Mouse (Mus musculus): ENCODE data around the gene 1700028K03Rik. TPM values are rescaled to one million over a fixed set of nuclear protein-coding genes. Genes with fewer than 3 reads are reported as not detected.

1700028K03Rik gene
- polyA plus RNA-seq (2015; fragmentation: Nextera tagmentation; extraction: Ambion mirVana), result 0.19 and 0.29 TPM in 2 replicates

DNA sequence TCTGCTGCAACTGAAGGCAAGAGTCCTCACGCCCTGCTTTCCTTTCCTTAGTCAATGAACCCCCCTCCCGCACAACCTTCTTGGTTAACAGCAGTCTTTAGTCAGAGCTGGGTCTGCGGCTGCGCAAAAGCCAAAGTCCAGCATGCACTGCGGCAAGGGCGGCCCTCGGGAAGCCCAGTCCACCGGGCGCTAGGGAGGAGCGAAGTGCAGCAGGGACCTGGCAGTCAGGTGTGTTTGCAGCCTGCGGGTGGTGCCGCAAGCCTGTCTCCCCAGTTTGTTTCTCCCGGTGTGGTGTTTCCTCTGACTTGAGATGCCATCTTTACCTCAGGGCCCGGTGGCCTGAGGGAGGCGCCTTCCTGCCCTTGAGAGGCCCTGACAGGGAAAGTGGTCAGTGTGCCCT is at the start of gene 1700028K03Rik:
Gene 1700028K03Rik (plus strand): TSS at position 129 of the 400 bp plus-strand sequence.
- no peak within 1 kb of the TSS for H3K4me3 ChIP-seq (ENCODE audit: low read length)
- no peaks in the 10 kb centered on the region for H3K4me1 ChIP-seq (ENCODE audit: control insufficient read depth, insufficient read depth, low read depth, low read length)
- H3K9me3 ChIP-seq (ENCODE audit: control insufficient read depth, low read length), result no peaks in the 10 kb centered on the region
- no peak within 1 kb of the TSS for H3K4me2 ChIP-seq (ENCODE audit: low read length)
- no peak within 1 kb of the TSS for H3K9ac ChIP-seq (ENCODE audit: low read depth, low read length)
- WGBS, result 77% methylated on average over 15 of the region's 15 CpGs
- no peaks in the 10 kb centered on the region for H3K27me3 ChIP-seq (replicated peaks; ENCODE audit: control insufficient read depth, insufficient read depth, low read length)
- H3K36me3 ChIP-seq (ENCODE audit: control insufficient read depth, insufficient read depth, low read length), result no peaks in the 10 kb centered on the region
- no peak for ATAC-seq
- H3K27ac ChIP-seq (ENCODE audit: low read depth, low read length), result no peak within 1 kb of the TSS

DNA sequence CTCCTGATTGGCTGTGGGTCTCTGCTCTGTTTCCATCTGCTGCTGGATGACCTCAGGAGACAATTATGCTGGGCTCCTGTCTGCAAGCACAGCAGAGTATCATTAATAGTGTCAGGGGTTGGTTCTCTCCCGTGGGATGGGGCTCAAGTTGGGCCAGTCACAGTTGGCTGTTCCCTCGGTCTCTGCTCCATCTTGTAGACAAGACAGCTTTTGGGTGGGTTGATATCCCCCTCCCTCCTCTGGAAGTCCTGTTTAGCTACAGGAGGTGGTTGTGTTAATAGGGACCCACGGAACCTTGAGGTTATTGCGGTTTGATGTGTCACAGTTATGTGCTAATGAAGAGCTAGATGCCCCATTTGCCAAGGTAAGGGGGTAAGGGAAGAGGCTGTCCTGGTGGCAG is 45.5 kb upstream of the 1700028K03Rik start:
- ATAC-seq, result no peak
- Histone ChIP-seq H3K4me3 (ENCODE audit: low read length) (no peak overlapping the region), H3K9ac (ENCODE audit: low read depth, low read length) (no peak overlapping the region), H3K27ac (ENCODE audit: low read depth, low read length) (no peak overlapping the region), H3K4me1 (ENCODE audit: control insufficient read depth, insufficient read depth, low read depth, low read length) (no peaks in the 10 kb centered on the region), H3K27me3 (replicated peaks; ENCODE audit: control insufficient read depth, insufficient read depth, low read length) (no peaks in the 10 kb centered on the region), H3K4me2 (ENCODE audit: low read length) (no peak overlapping the region), H3K36me3 (ENCODE audit: control insufficient read depth, insufficient read depth, low read length) (no peaks in the 10 kb centered on the region; the same call in 1 of the 2 replicates), H3K9me3 (ENCODE audit: control insufficient read depth, low read length) (no peaks in the 10 kb centered on the region)
- WGBS, result 80% methylated on average over 4 of the region's 4 CpGs

DNA sequence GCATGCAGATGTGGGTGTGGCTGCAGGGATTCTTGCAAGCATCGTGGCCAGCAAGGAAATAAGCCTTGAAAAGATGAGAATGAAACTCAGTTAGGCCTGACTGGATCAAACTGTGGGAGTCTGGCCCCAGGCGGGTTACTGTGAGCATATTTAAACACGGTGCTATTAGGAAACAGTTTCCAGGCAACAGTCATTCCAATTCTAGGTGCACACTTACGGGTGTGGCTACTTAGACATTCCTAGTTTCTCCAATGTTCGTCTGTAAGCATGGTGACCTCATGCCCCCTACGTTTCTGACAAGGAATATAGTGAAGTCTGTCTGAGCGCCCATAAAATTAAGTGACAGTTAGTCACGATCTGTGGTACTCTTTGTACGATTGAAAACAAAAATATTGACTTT is 43.5 kb upstream of the 1700028K03Rik start:
- Histone ChIP-seq H3K9me3 (ENCODE audit: control insufficient read depth, low read length) (0 out of 2 replicates have a peak, but pooled peaks cover 2% of the 10 kb centered on the region), H3K27me3 (replicated peaks; ENCODE audit: control insufficient read depth, insufficient read depth, low read length) (no peaks in the 10 kb centered on the region), H3K27ac (ENCODE audit: low read depth, low read length) (no peak overlapping the region), H3K4me2 (ENCODE audit: low read length) (no peak overlapping the region), H3K4me1 (ENCODE audit: control insufficient read depth, insufficient read depth, low read depth, low read length) (no peaks in the 10 kb centered on the region), H3K4me3 (ENCODE audit: low read length) (no peak overlapping the region), H3K36me3 (ENCODE audit: control insufficient read depth, insufficient read depth, low read length) (no peaks in the 10 kb centered on the region; the same call in 1 of the 2 replicates), H3K9ac (ENCODE audit: low read depth, low read length) (no peak overlapping the region)
- WGBS, result 79% methylated on average over 9 of the region's 9 CpGs
- ATAC-seq, result no peak

DNA sequence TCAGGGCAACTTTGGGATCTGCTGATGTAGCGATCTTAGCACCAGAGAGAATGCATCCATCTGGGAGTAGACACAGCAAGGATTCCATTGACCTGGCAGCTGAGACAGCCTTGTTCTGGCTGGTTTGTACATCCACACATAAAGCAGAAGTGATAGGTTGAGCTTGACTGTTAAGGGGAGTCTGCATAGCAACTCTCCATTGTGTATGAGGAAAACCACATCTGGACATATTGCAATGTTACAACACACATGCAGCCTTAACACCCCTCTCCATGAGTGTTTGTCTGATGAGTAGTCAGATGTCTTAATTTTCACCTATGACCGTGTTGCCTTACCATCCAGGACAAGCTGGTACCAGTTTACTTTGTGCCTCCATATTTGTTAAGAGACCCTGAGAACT is 42.0 kb upstream of the 1700028K03Rik start:
- no peak overlapping the region for H3K4me2 ChIP-seq (ENCODE audit: low read length)
- H3K4me1 ChIP-seq (ENCODE audit: control insufficient read depth, insufficient read depth, low read depth, low read length), result no peaks in the 10 kb centered on the region
- no peaks in the 10 kb centered on the region for H3K27me3 ChIP-seq (replicated peaks; ENCODE audit: control insufficient read depth, insufficient read depth, low read length)
- no peak overlapping the region for H3K4me3 ChIP-seq (ENCODE audit: low read length)
- H3K9ac ChIP-seq (ENCODE audit: low read depth, low read length), result no peak overlapping the region
- 89% methylated on average over 2 of the region's 2 CpGs for WGBS
- no peak overlapping the region for H3K27ac ChIP-seq (ENCODE audit: low read depth, low read length)
- ATAC-seq, result no peak
- 0 out of 2 replicates have a peak, but pooled peaks cover 2% of the 10 kb centered on the region for H3K9me3 ChIP-seq (ENCODE audit: control insufficient read depth, low read length)
- H3K36me3 ChIP-seq (ENCODE audit: control insufficient read depth, insufficient read depth, low read length), result no peaks in the 10 kb centered on the region; the same call in 1 of the 2 replicates

DNA sequence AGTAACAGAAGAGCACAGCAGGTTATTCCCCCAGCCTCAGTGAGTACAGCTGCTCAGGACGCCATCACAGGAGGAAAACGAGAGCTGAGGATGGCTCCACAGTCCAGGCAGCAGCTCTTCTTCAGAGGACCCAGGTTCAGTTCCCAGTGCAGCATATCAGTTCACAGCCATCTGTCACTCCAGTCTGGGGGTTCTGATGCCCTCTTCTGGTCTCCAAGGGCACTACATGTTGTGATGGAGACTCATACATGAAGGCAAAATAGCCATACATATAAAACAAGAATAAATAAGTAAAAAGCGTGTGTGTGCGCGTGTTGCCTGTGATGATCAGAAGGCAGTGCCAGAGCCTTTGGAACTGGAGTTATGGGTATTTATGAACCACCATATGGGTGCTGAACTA is 39.8 kb upstream of the 1700028K03Rik start:
- H3K4me3 ChIP-seq (ENCODE audit: low read length), result no peak overlapping the region
- H3K27ac ChIP-seq (ENCODE audit: low read depth, low read length), result no peak overlapping the region
- ATAC-seq, result no peak
- H3K9me3 ChIP-seq (ENCODE audit: control insufficient read depth, low read length), result 0 out of 2 replicates have a peak, but pooled peaks cover 2% of the 10 kb centered on the region
- no peak overlapping the region for H3K4me2 ChIP-seq (ENCODE audit: low read length)
- H3K4me1 ChIP-seq (ENCODE audit: control insufficient read depth, insufficient read depth, low read depth, low read length), result peaks cover 3% of the 10 kb centered on the region; the same call in 1 of the 2 replicates
- no peaks in the 10 kb centered on the region for H3K27me3 ChIP-seq (replicated peaks; ENCODE audit: control insufficient read depth, insufficient read depth, low read length)
- H3K36me3 ChIP-seq (ENCODE audit: control insufficient read depth, insufficient read depth, low read length), result no peaks in the 10 kb centered on the region; the same call in 1 of the 2 replicates
- H3K9ac ChIP-seq (ENCODE audit: low read depth, low read length), result no peak overlapping the region
- WGBS, result 94% methylated on average over 5 of the region's 5 CpGs

DNA sequence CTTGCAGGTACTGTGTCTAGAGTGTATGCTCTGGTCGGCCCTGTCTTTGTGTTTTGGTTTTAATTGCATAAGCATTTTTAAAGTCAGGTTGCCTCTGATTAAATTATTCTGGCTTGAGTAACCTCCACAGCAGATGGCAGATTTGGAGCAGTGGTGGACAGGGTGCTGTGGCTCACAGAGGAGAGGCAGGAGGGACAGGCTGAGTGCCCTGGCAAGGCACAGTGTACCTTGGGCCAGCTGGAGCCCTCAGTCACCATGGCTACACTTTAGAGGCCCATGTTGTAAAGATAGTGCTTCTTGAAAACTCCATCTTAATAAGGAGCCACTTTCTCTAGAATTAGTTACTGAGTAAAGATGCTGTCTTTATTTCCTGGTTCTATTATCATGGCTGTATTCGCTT is 38.5 kb upstream of the 1700028K03Rik start:
- no peaks in the 10 kb centered on the region; the same call in 1 of the 2 replicates for H3K36me3 ChIP-seq (ENCODE audit: control insufficient read depth, insufficient read depth, low read length)
- WGBS, result 89% methylated on average over 2 of the region's 2 CpGs
- H3K9ac ChIP-seq (ENCODE audit: low read depth, low read length), result no peak overlapping the region
- H3K9me3 ChIP-seq (ENCODE audit: control insufficient read depth, low read length), result 0 out of 2 replicates have a peak, but pooled peaks cover 2% of the 10 kb centered on the region
- peaks cover 5% of the 10 kb centered on the region for H3K4me1 ChIP-seq (ENCODE audit: control insufficient read depth, insufficient read depth, low read depth, low read length)
- H3K4me3 ChIP-seq (ENCODE audit: low read length), result no peak overlapping the region
- H3K27ac ChIP-seq (ENCODE audit: low read depth, low read length), result no peak overlapping the region
- ATAC-seq, result peak; percentile 68; the same call in 1 of the 2 replicates
- H3K27me3 ChIP-seq (replicated peaks; ENCODE audit: control insufficient read depth, insufficient read depth, low read length), result no peaks in the 10 kb centered on the region
- H3K4me2 ChIP-seq (ENCODE audit: low read length), result no peak overlapping the region

DNA sequence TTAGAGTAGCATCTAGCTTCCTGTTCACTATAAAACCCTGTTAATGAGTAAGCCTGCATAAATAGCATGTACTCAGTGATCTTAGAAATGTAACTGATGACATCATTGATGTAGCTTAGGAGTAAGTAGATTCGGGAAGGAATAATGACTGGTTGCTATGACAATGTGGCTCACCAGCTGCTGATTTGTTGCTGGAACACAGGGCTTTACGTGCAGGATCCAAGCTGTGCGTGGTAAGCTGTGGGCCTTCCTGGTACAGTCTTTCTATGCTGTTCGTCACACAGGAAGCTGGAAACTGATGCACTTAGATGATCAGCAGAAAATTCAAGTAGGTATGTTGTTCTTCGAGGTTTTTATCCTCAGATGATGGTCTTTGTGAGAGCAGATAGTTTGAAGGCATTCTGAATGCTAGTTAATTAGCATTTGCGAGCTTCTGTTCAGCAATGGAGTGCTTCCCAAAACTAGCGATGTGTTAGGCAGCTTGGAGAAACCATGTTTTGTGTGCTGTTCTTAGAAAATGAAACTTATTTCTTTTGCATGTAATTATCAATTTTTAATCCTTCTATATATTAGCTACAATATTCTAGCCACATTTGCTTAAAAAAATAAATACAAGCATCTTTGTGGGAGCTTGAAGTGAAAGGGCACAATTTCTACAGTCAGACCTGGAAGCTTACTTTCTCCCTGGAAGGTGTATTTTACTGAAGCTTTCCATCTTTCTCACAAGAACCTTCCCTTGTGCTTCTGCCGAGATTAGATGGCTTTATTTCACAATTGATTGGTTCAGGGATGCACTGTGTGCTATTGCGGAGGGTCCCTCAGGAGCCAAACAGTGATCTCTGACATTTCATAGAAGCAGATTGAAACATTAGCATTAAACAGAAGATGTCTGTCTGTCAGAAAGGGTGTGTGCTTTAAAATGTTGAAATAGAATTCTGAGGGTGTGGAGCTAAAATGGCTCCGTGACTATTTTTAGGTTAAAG is 36.7 kb upstream of the 1700028K03Rik start:
- Histone ChIP-seq H3K4me3 (ENCODE audit: low read length) (peak overlapping the region; percentile 41), H3K9me3 (ENCODE audit: control insufficient read depth, low read length) (0 out of 2 replicates have a peak, but pooled peaks cover 2% of the 10 kb centered on the region), H3K36me3 (ENCODE audit: control insufficient read depth, insufficient read depth, low read length) (no peaks in the 10 kb centered on the region), H3K4me2 (ENCODE audit: low read length) (peak overlapping the region; percentile 49), H3K4me1 (ENCODE audit: control insufficient read depth, insufficient read depth, low read depth, low read length) (peaks cover 5% of the 10 kb centered on the region), H3K27me3 (replicated peaks; ENCODE audit: control insufficient read depth, insufficient read depth, low read length) (no peaks in the 10 kb centered on the region), H3K9ac (ENCODE audit: low read depth, low read length) (peak overlapping the region; percentile 58), H3K27ac (ENCODE audit: low read depth, low read length) (peak overlapping the region; percentile 81)
- WGBS, result 32% methylated on average over 10 of the region's 10 CpGs
- peak; percentile 96 for ATAC-seq

DNA sequence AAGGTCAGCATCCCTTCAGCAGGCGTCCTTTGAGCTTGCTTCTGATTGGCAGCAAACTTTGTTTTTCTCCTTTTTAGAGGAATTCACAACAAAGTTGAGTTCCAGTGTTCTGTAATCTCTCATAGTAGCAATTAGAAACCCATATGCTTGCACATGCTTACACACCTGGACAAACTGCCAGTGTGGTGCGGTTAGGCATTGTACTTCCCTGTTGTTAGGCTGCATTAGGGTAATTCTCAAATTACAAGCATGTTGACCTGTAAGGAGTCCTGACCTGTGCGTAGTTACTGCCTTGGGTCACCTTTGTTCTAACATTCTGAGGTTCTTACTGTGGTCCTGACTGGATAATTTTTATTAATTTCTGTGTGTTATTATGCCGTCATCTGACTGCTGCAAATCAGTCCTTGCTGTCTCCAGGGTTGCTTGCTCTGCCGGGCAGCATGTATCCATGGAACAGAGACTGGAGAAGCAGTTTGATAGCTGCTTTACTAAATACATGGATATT is 35.7 kb upstream of the 1700028K03Rik start:
- no peak for ATAC-seq
- H3K36me3 ChIP-seq (ENCODE audit: control insufficient read depth, insufficient read depth, low read length), result no peaks in the 10 kb centered on the region
- WGBS, result 52% methylated on average over 5 of the region's 5 CpGs
- H3K9ac ChIP-seq (ENCODE audit: low read depth, low read length), result no peak overlapping the region
- no peaks in the 10 kb centered on the region for H3K27me3 ChIP-seq (replicated peaks; ENCODE audit: control insufficient read depth, insufficient read depth, low read length)
- H3K9me3 ChIP-seq (ENCODE audit: control insufficient read depth, low read length), result 0 out of 2 replicates have a peak, but pooled peaks cover 2% of the 10 kb centered on the region
- H3K27ac ChIP-seq (ENCODE audit: low read depth, low read length), result no peak overlapping the region; the same call in 1 of the 2 replicates
- H3K4me2 ChIP-seq (ENCODE audit: low read length), result peak overlapping the region; percentile 49
- H3K4me3 ChIP-seq (ENCODE audit: low read length), result peak overlapping the region; percentile 41
- peaks cover 5% of the 10 kb centered on the region for H3K4me1 ChIP-seq (ENCODE audit: control insufficient read depth, insufficient read depth, low read depth, low read length)

Data from hindbrain, embryonic 16.5 days (tissue).